Mouse (Mus musculus): ENCODE measurements around the gene Obscn. TPM values are rescaled to one million over a fixed set of nuclear protein-coding genes. Genes with fewer than 3 reads are reported as not detected.
A peak's percentile ranks its signal among the peaks of the same experiment; 100 is the strongest.

The Obscn gene
- total and polyA plus RNA-seq, 3 experiments: 0.08 to 0.54 TPM; not detected in 1

GRCm38 (mm10) chr11:59026411-59026810, 109.8 kb downstream of the Obscn start:
- Histone ChIP-seq H3K4me1 (ENCODE audit: control insufficient read depth in 1 of 2, insufficient read depth in 2 of 2, low read length in 2 of 2) (no peaks in the 10 kb centered on the region), H3K27ac (ENCODE audit: control insufficient read depth, low read depth, low read length) (no peak overlapping the region), H3K36me3 (ENCODE audit: control insufficient read depth in 1 of 2, insufficient read depth in 2 of 2, low read length in 2 of 2) (no peaks in the 10 kb centered on the region), H3K9me3 (replicated peaks; ENCODE audit: insufficient read depth, low read length) (no peaks in the 10 kb centered on the region), H3K79me2 (ENCODE audit: control insufficient read depth, insufficient read depth, low read length, poor library complexity) (no peaks in the 10 kb centered on the region), H3K9ac (ENCODE audit: control insufficient read depth, low read depth, low read length, poor library complexity, severe bottlenecking) (no peak overlapping the region), H3K4me3 (ENCODE audit: control insufficient read depth in 1 of 2, insufficient read depth in 1 of 2, low read depth in 2 of 2, low read length in 2 of 2) (no peak overlapping the region), H3K27me3 (ENCODE audit: control insufficient read depth in 1 of 2, insufficient read depth in 2 of 2, low read length in 2 of 2) (peaks cover 0 to 4% of the 10 kb centered on the region in 2 experiments; a peak in 1 of 4 replicates)
- no peak for TF ChIP-seq KAT2A (conservative IDR thresholded peaks at IDR 0.05; ENCODE audit: low read depth, low read length)
- no peak for TF ChIP-seq RCOR1 (IDR thresholded peaks at IDR 0.05; ENCODE audit: low read depth, low read length)
- TF ChIP-seq USF2 (IDR thresholded peaks at IDR 0.05; ENCODE audit: borderline replicate concordance in 1 of 2, insufficient read depth in 1 of 2, low read depth in 1 of 2, low read length in 2 of 2): no peak
- no peak for TF ChIP-seq MAZ (IDR thresholded peaks at IDR 0.05; ENCODE audit: low read depth, low read length)
- TF ChIP-seq ETS1 (IDR thresholded peaks at IDR 0.05; ENCODE audit: low read depth, low read length): no peak
- no peak for TF ChIP-seq ZMIZ1 (IDR thresholded peaks at IDR 0.05; ENCODE audit: low read depth, low read length)
- TF ChIP-seq EP300 (IDR thresholded peaks at IDR 0.05; ENCODE audit: low read depth in 1 of 2, low read length in 2 of 2): no peak
- TF ChIP-seq NRF1 (IDR thresholded peaks at IDR 0.05; ENCODE audit: insufficient read depth, low read depth, low read length, poor library complexity, severe bottlenecking): no peak
- no peak for TF ChIP-seq UBTF (IDR thresholded peaks at IDR 0.05; ENCODE audit: borderline replicate concordance, insufficient read depth, low read depth, low read length)
- no peak for TF ChIP-seq MEF2A (IDR thresholded peaks at IDR 0.05; ENCODE audit: extremely low read depth, insufficient replicate concordance, low read depth, low read length, poor library complexity, severe bottlenecking)
- no peak for TF ChIP-seq CHD2 (IDR thresholded peaks at IDR 0.05; ENCODE audit: low read length)
- no peak for TF ChIP-seq TBP (IDR thresholded peaks at IDR 0.05; ENCODE audit: low read depth, low read length)
- no peak for TF ChIP-seq USF1 (IDR thresholded peaks at IDR 0.05; ENCODE audit: low read depth, low read length)
- no peak for TF ChIP-seq MAX (IDR thresholded peaks at IDR 0.05; ENCODE audit: low read length)
- no peak for TF ChIP-seq MYC (IDR thresholded peaks at IDR 0.05; ENCODE audit: low read depth, low read length)
- no peak for TF ChIP-seq CHD1 (IDR thresholded peaks at IDR 0.05; ENCODE audit: low read depth, low read length)
- DNase-seq (ENCODE audit: low read depth, low spot score): no peak

GRCm38 (mm10) chr11:59015052-59015451, 121.2 kb downstream of the Obscn start:
- no peaks in the 10 kb centered on the region for H3K79me2 ChIP-seq (ENCODE audit: control insufficient read depth, insufficient read depth, low read length, poor library complexity)
- no peak overlapping the region for H3K27ac ChIP-seq (ENCODE audit: control insufficient read depth, low read depth, low read length)
- H3K27me3 ChIP-seq (ENCODE audit: control insufficient read depth in 1 of 2, insufficient read depth in 2 of 2, low read length in 2 of 2): peaks cover 0 to 2% of the 10 kb centered on the region in 2 experiments; a peak in 2 of 4 replicates
- H3K36me3 ChIP-seq (ENCODE audit: control insufficient read depth in 1 of 2, insufficient read depth in 2 of 2, low read length in 2 of 2): no peaks in the 10 kb centered on the region
- no peaks in the 10 kb centered on the region for H3K9me3 ChIP-seq (replicated peaks; ENCODE audit: insufficient read depth, low read length)
- no peak overlapping the region for H3K4me3 ChIP-seq (ENCODE audit: control insufficient read depth in 1 of 2, insufficient read depth in 1 of 2, low read depth in 2 of 2, low read length in 2 of 2)
- DNase-seq (ENCODE audit: low read depth, low spot score): peak; percentile 37
- H3K4me1 ChIP-seq (ENCODE audit: control insufficient read depth in 1 of 2, insufficient read depth in 2 of 2, low read length in 2 of 2): no peaks in the 10 kb centered on the region
- H3K9ac ChIP-seq (ENCODE audit: control insufficient read depth, low read depth, low read length, poor library complexity, severe bottlenecking): no peak overlapping the region
- TF ChIP-seq E2F4 (IDR thresholded peaks at IDR 0.05; ENCODE audit: borderline replicate concordance, low read depth, low read length) (no peak), GATA1 (IDR thresholded peaks at IDR 0.05; ENCODE audit: low read depth, low read length) (no peak), MAX (IDR thresholded peaks at IDR 0.05; ENCODE audit: low read length) (no peak), NRF1 (IDR thresholded peaks at IDR 0.05; ENCODE audit: insufficient read depth, low read depth, low read length, poor library complexity, severe bottlenecking) (no peak), JUND (IDR thresholded peaks at IDR 0.05; ENCODE audit: low read depth, low read length) (no peak), POLR2AphosphoS5 (IDR thresholded peaks at IDR 0.05; ENCODE audit: borderline replicate concordance, low read depth, low read length) (no peak), SMC3 (IDR thresholded peaks at IDR 0.05; ENCODE audit: low read depth, low read length) (peak; percentile 29; the same call in 1 of the 2 replicates), ZC3H11A (IDR thresholded peaks at IDR 0.05; ENCODE audit: low read depth, low read length) (no peak), MAZ (IDR thresholded peaks at IDR 0.05; ENCODE audit: low read depth, low read length) (no peak), KAT2A (conservative IDR thresholded peaks at IDR 0.05; ENCODE audit: low read depth, low read length) (no peak), CHD1 (IDR thresholded peaks at IDR 0.05; ENCODE audit: low read depth, low read length) (no peak), MYB (IDR thresholded peaks at IDR 0.05; ENCODE audit: low read depth, low read length) (no peak), MYC (IDR thresholded peaks at IDR 0.05; ENCODE audit: low read depth, low read length) (no peak), UBTF (IDR thresholded peaks at IDR 0.05; ENCODE audit: borderline replicate concordance, insufficient read depth, low read depth, low read length) (no peak), RAD21 (IDR thresholded peaks at IDR 0.05; ENCODE audit: low read depth, low read length) (peak; percentile 28), POLR2AphosphoS2 (IDR thresholded peaks at IDR 0.05; ENCODE audit: low read length) (no peak), BHLHE40 (IDR thresholded peaks at IDR 0.05; ENCODE audit: borderline replicate concordance, low read depth, low read length) (no peak), HCFC1 (IDR thresholded peaks at IDR 0.05; ENCODE audit: low read depth, low read length) (no peak), CHD2 (IDR thresholded peaks at IDR 0.05; ENCODE audit: low read length) (no peak), CTCF (IDR thresholded peaks at IDR 0.05 in 2 of 3, conservative IDR thresholded peaks at IDR 0.05 in 1 of 3; ENCODE audit: control insufficient read depth in 1 of 3, insufficient read depth in 1 of 3, low read depth in 2 of 3, low read length in 3 of 3, poor library complexity in 1 of 3, severe bottlenecking in 1 of 3) (peak; percentile 20 to 69 (median 54); a peak in 5 of 6 replicates), POLR2A (IDR thresholded peaks at IDR 0.05; ENCODE audit: control insufficient read depth in 1 of 2, insufficient read depth in 1 of 2, low read depth in 1 of 2, low read length in 2 of 2, poor library complexity in 1 of 2) (no peak), USF2 (IDR thresholded peaks at IDR 0.05; ENCODE audit: borderline replicate concordance in 1 of 2, insufficient read depth in 1 of 2, low read depth in 1 of 2, low read length in 2 of 2) (no peak), GABPA (IDR thresholded peaks at IDR 0.05; ENCODE audit: low read depth, low read length) (no peak)

Data from MEL (cell line).